In genomic region chr10:59825137-59825812, GRCm38 (mm10) we compare ENCODE assay signal across 10 mouse cellular contexts. TPM values are rescaled to one million over a fixed set of nuclear protein-coding genes. Genes with fewer than 3 reads are reported as not detected.
DNase-seq lines count a peak whose midpoint lies in the region; ATAC-seq lines count a peak whose summit lies in the region.
"Had no signal": no experiment of that assay in that cellular context is flagged by ENCODE, and none has a peak within 500 bp of the region (broad histone marks: within the 10 kb centered on the region; RNA-seq: fewer than 3 reads in every experiment).

No protein-coding gene starts in this region.

- H3K27ac ChIP-seq in liver, embryonic 11.5 days (ENCODE audit: low read depth, low read length), result no peak overlapping the region
- H3K27ac ChIP-seq in liver, embryonic 12.5 days, result no peak overlapping the region
- H3K27ac ChIP-seq in midbrain, embryonic 16.5 days (ENCODE audit: low read length), result no peak overlapping the region
- H3K27ac ChIP-seq: lung, embryonic 15.5 days had no signal

- WGBS in liver, embryonic 11.5 days, result 75% methylated on average over 16 of the region's 16 CpGs
- 71% methylated on average over 16 of the region's 16 CpGs for WGBS in liver, embryonic 12.5 days (ENCODE audit: insufficient replicate concordance)
- WGBS in midbrain, embryonic 16.5 days, result 84% methylated on average over 16 of the region's 16 CpGs

- H3K9ac ChIP-seq in liver, embryonic 11.5 days (ENCODE audit: low read depth, low read length), result no peak overlapping the region
- no peak overlapping the region for H3K9ac ChIP-seq in liver, embryonic 12.5 days
- H3K9ac ChIP-seq in midbrain, embryonic 16.5 days (ENCODE audit: low read depth, low read length), result no peak overlapping the region
- H3K9ac ChIP-seq: lung, embryonic 15.5 days had no signal

- H3K9me3 ChIP-seq in liver, embryonic 11.5 days (ENCODE audit: control insufficient read depth, low read length), result no peaks in the 10 kb centered on the region
- 0 out of 2 replicates have a peak, but pooled peaks cover 4% of the 10 kb centered on the region for H3K9me3 ChIP-seq in liver, embryonic 12.5 days (replicated peaks)
- no peaks in the 10 kb centered on the region for H3K9me3 ChIP-seq in midbrain, embryonic 16.5 days (replicated peaks; ENCODE audit: control insufficient read depth, low read length, poor library complexity, severe bottlenecking)
- H3K9me3 ChIP-seq: lung, embryonic 15.5 days had no signal

- H3K4me3 ChIP-seq in liver, embryonic 11.5 days (ENCODE audit: low read depth, low read length), result no peak overlapping the region
- H3K4me3 ChIP-seq in liver, embryonic 12.5 days, result no peak overlapping the region
- H3K4me3 ChIP-seq in midbrain, embryonic 16.5 days (ENCODE audit: low read depth, low read length), result no peak overlapping the region
- H3K4me3 ChIP-seq: lung, embryonic 15.5 days had no signal

- H3K27me3 ChIP-seq in liver, embryonic 11.5 days (replicated peaks; ENCODE audit: control insufficient read depth, insufficient read depth, low read length), result no peaks in the 10 kb centered on the region
- no peaks in the 10 kb centered on the region for H3K27me3 ChIP-seq in liver, embryonic 12.5 days (replicated peaks)
- H3K27me3 ChIP-seq in midbrain, embryonic 16.5 days (ENCODE audit: control insufficient read depth, insufficient read depth, low read depth, low read length), result no peaks in the 10 kb centered on the region
- H3K27me3 ChIP-seq: lung, embryonic 15.5 days had no signal

- H3K4me1 ChIP-seq in liver, embryonic 11.5 days (replicated peaks; ENCODE audit: control insufficient read depth, insufficient read depth, low read length), result no peaks in the 10 kb centered on the region
- H3K4me1 ChIP-seq in liver, embryonic 12.5 days, result peaks cover 5% of the 10 kb centered on the region
- no peaks in the 10 kb centered on the region for H3K4me1 ChIP-seq in midbrain, embryonic 16.5 days (ENCODE audit: control insufficient read depth, insufficient read depth, low read length)
- H3K4me1 ChIP-seq: lung, embryonic 15.5 days had no signal

- 0 out of 2 replicates have a peak, but pooled peaks have one; percentile 36 for ATAC-seq in liver, embryonic 11.5 days (replicated peaks; ENCODE audit: low FRiP score)
- no peak for ATAC-seq in liver, embryonic 12.5 days
- ATAC-seq in midbrain, embryonic 16.5 days, result no peak

- DNase-seq in adrenal gland, adult (ENCODE audit: inconsistent age in 2 of 2, low spot score in 1 of 2), result peak; percentile 71 to 88
- DNase-seq in adrenal gland, postnatal 4 days (ENCODE audit: low spot score in 2 of 2), result no peak
- DNase-seq in liver, embryonic 11.5 days (ENCODE audit: low spot score), result no peak
- peak; percentile 68 to 82 for DNase-seq in adrenal gland, postnatal 36 days
- DNase-seq in lung, postnatal 14 days, result peak; percentile 27
- no peak for DNase-seq in embryo, embryonic 10.5 days (ENCODE audit: low spot score)
- DNase-seq: thymus, postnatal 36 days had no signal

- H3K36me3 ChIP-seq in liver, embryonic 11.5 days (ENCODE audit: control insufficient read depth, insufficient read depth, low read length), result peaks cover 11% of the 10 kb centered on the region
- H3K36me3 ChIP-seq in liver, embryonic 12.5 days, result peaks cover 31% of the 10 kb centered on the region
- H3K36me3 ChIP-seq in midbrain, embryonic 16.5 days (ENCODE audit: control insufficient read depth, insufficient read depth, low read length), result peaks cover 13% of the 10 kb centered on the region

- H3K4me2 ChIP-seq in liver, embryonic 11.5 days, result no peak overlapping the region
- no peak overlapping the region for H3K4me2 ChIP-seq in liver, embryonic 12.5 days
- no peak overlapping the region for H3K4me2 ChIP-seq in midbrain, embryonic 16.5 days (ENCODE audit: low read length)
- H3K4me2 ChIP-seq: lung, embryonic 15.5 days had no signal

RNA-seq across cellular contexts. Expression of gene Dnajb12, which starts 54.1 kb away (rescaled TPM):
- 10 to 100 TPM; 63.9 to 66.3 TPM for total RNA-seq in adrenal gland, postnatal 4 days (2021)
- 27.4 and 30.2 TPM in 2 replicates for polyA plus RNA-seq in liver, embryonic 11.5 days (2014; fragmentation: Nextera tagmentation; extraction: Ambion mirVana)
- polyA plus RNA-seq in liver, embryonic 12.5 days (2016; fragmentation: Nextera tagmentation; extraction: Ambion mirVana), result 18.0 and 18.7 TPM in 2 replicates
- 10 to 100 TPM; 51.3 to 62.5 TPM for total RNA-seq in adrenal gland, postnatal 36 days (2021)
- polyA plus RNA-seq in midbrain, embryonic 16.5 days (2015; fragmentation: Nextera tagmentation; extraction: Ambion mirVana), result 18.5 and 19.1 TPM in 2 replicates

Comparison
In these comparisons a context has a peak if more than half of its experiments do, and no peak if none do; other contexts are left out.
1. DNase-seq: peak in adrenal gland, adult (2 of 2), adrenal gland, postnatal 36 days (2 of 2) and lung, postnatal 14 days (single experiment); none in adrenal gland, postnatal 4 days (0 of 2), liver, embryonic 11.5 days (single experiment) and embryo, embryonic 10.5 days (single experiment).